Mouse (Mus musculus) MEL (cell line): ENCODE results near the gene Mlycd.

Experiments used
- CHD2 ChIP-seq: IDR thresholded peaks from 2 replicates; pipeline ENCODE4 v1.6.1; 2011; ENCODE audit warnings: low read length, improper control_type of control experiment
- CTCF ChIP-seq, 3 experiments: IDR thresholded peaks in 2 of 3; conservative IDR thresholded peaks in 1 of 3; 2 replicates each; pipeline ENCODE4 v1.5.1; 2011 to 2012; ENCODE audit warnings: low read length in 3 of 3, low read depth in 2 of 3, mild to moderate bottlenecking in 2 of 3, improper control_type of control experiment in 1 of 3, inconsistent platforms in 1 of 3, mixed read lengths in 1 of 3, moderate library complexity in 1 of 3; ENCODE audit not compliant: control insufficient read depth in 1 of 3, insufficient read depth in 1 of 3, poor library complexity in 1 of 3, severe bottlenecking in 1 of 3
- E2F4 ChIP-seq: IDR thresholded peaks from 2 replicates; pipeline ENCODE4 v1.6.1; 2011; ENCODE audit warnings: low read depth, low read length, improper control_type of control experiment, borderline replicate concordance
- GABPA ChIP-seq: IDR thresholded peaks from 2 replicates; pipeline ENCODE4 v1.6.1; 2012; ENCODE audit warnings: low read depth, mild to moderate bottlenecking, inconsistent platforms, low read length, improper control_type of control experiment, moderate library complexity
- JUND ChIP-seq: IDR thresholded peaks from 2 replicates; pipeline ENCODE4 v1.6.1; 2011; ENCODE audit warnings: low read depth, mild to moderate bottlenecking, improper control_type of control experiment, low read length
- NRF1 ChIP-seq: IDR thresholded peaks from 2 replicates; pipeline ENCODE4 v1.6.1; 2014; ENCODE audit warnings: low read depth, mild to moderate bottlenecking, inconsistent platforms, low read length, improper control_type of control experiment, moderate library complexity; ENCODE audit not compliant: poor library complexity, insufficient read depth, severe bottlenecking
- POLR2A ChIP-seq, 2 experiments: IDR thresholded peaks; 2 replicates each; pipeline ENCODE4 v1.6.1; 2011 to 2012; ENCODE audit warnings: low read length in 2 of 2, mild to moderate bottlenecking in 2 of 2, control low read depth in 1 of 2, improper control_type of control experiment in 1 of 2, low read depth in 1 of 2, moderate library complexity in 1 of 2; ENCODE audit not compliant: control insufficient read depth in 1 of 2, insufficient read depth in 1 of 2, poor library complexity in 1 of 2
- RCOR1 ChIP-seq: IDR thresholded peaks from 2 replicates; pipeline ENCODE4 v1.6.1; 2012; ENCODE audit warnings: low read depth, mild to moderate bottlenecking, inconsistent platforms, low read length, improper control_type of control experiment
- SMC3 ChIP-seq: IDR thresholded peaks from 2 replicates; pipeline ENCODE4 v1.6.1; 2011; ENCODE audit warnings: low read depth, low read length, improper control_type of control experiment
- ZC3H11A ChIP-seq: IDR thresholded peaks from 2 replicates; pipeline ENCODE4 v1.6.1; 2012; ENCODE audit warnings: low read depth, mild to moderate bottlenecking, inconsistent platforms, low read length, improper control_type of control experiment

GRCm38 (mm10) chr8:119456045-119456444 lies 61.4 kb downstream of the Mlycd start:
- TF ChIP-seq SMC3 (no peak), GABPA (no peak), CTCF (IDR thresholded peaks at IDR 0.05 in 2 of 3, conservative IDR thresholded peaks at IDR 0.05 in 1 of 3; ENCODE audit: control insufficient read depth in 1 of 3, insufficient read depth in 1 of 3, low read depth in 2 of 3, low read length in 3 of 3, poor library complexity in 1 of 3, severe bottlenecking in 1 of 3) (no peak), ZC3H11A (no peak), JUND (no peak), NRF1 (no peak), POLR2A (IDR thresholded peaks at IDR 0.05; ENCODE audit: control insufficient read depth in 1 of 2, insufficient read depth in 1 of 2, low read depth in 1 of 2, low read length in 2 of 2, poor library complexity in 1 of 2) (no peak), CHD2 (no peak), E2F4 (no peak), RCOR1 (no peak)
